Mouse (Mus musculus) bone marrow macrophage, adult 2 months (primary cell): ENCODE measurements around the gene Rin2.

Experiments used
- CTCF ChIP-seq: IDR thresholded peaks from 2 replicates; pipeline ENCODE4 v1.5.1; 2012; ENCODE audit warnings: low read depth, mild to moderate bottlenecking, low read length, moderate library complexity
- POLR2A ChIP-seq: IDR thresholded peaks from 2 replicates; pipeline ENCODE4 v1.6.1; 2012; ENCODE audit warnings: mild to moderate bottlenecking, low read depth, low read length, borderline replicate concordance

GRCm38 (mm10) chr2:145681626-145682025 is 6.6 kb downstream of the Rin2 start:
- TF ChIP-seq CTCF (no peak), POLR2A (no peak)
